Mouse (Mus musculus) brain, embryonic 14.5 days (tissue): ENCODE data around the gene Mak.

Experiments used
- CTCF ChIP-seq: fragments of 200-500 bp; IDR thresholded peaks from 2 replicates; pipeline ENCODE4 v1.5.1; 2012; ENCODE audit warnings: inconsistent platforms, mild to moderate bottlenecking, moderate library complexity, borderline replicate concordance; ENCODE audit not compliant: insufficient read depth, insufficient read length; ENCODE audit errors: extremely low read depth
- POLR2A ChIP-seq: fragments of 200-500 bp; IDR thresholded peaks from 2 replicates; pipeline ENCODE4 v1.6.1; 2012; ENCODE audit warnings: mild to moderate bottlenecking, inconsistent platforms, borderline replicate concordance; ENCODE audit not compliant: poor library complexity, insufficient read depth, insufficient read length, severe bottlenecking; ENCODE audit errors: extremely low read depth

- TF ChIP-seq CTCF (no peak), POLR2A (no peak)
These were observed 31.4 kb upstream of the Mak start, which contains the start of gene Gcm2 for GRCm38 (mm10) chr13:41110935-41111334.
